Mouse (Mus musculus) cerebellum, adult 2 months (tissue): ENCODE measurements around the gene Spsb1. TPM values are rescaled to one million over a fixed set of nuclear protein-coding genes. Genes with fewer than 3 reads are reported as not detected.

Source experiments
- DNase-seq, 2 experiments: peaks; one replicate each; pipeline ENCODE4 v3.0.0; 2021
- H3K27ac ChIP-seq: fragments of 200-500 bp; 2 replicates; pipeline ENCODE4 v1.5.1; 2012; ENCODE audit warnings: low read length, control low read depth, inconsistent platforms; ENCODE audit not compliant: insufficient read depth
- H3K27me3 ChIP-seq: fragments of 200-500 bp; 2 replicates; pipeline ENCODE4 v1.6.1; 2012; ENCODE audit warnings: inconsistent platforms, mild to moderate bottlenecking, low read length, moderate library complexity; ENCODE audit not compliant: control insufficient read depth, insufficient read depth
- H3K4me1 ChIP-seq: fragments of 200-500 bp; 2 replicates; pipeline ENCODE4 v1.6.1; 2011; ENCODE audit warnings: low read length; ENCODE audit not compliant: control insufficient read depth, insufficient read depth
- H3K4me3 ChIP-seq: fragments of 200-500 bp; replicated peaks from 2 replicates; pipeline ENCODE3; 2011; ENCODE audit warnings: mild to moderate bottlenecking, low read depth, low read length, control low read depth; ENCODE audit not compliant: insufficient read depth
- CTCF ChIP-seq: fragments of 200-500 bp; IDR thresholded peaks from 2 replicates; pipeline ENCODE4 v1.5.1; 2011; ENCODE audit warnings: low read depth, mild to moderate bottlenecking, control low read depth, low read length, moderate library complexity, borderline replicate concordance; ENCODE audit not compliant: insufficient read depth
- POLR2A ChIP-seq: fragments of 200-500 bp; IDR thresholded peaks from 2 replicates; pipeline ENCODE4 v1.6.1; 2011; ENCODE audit warnings: low read length, control low read depth, borderline replicate concordance; ENCODE audit not compliant: insufficient read depth
- WGBS: fragments of 180-500 bp; shearing (Covaris S2); methylation state at CpG from one replicate; pipeline ENCODE4 v1.1.7; 2018; 5-methylcytosine and 5-hydroxymethylcytosine counted together
- polyA plus RNA-seq: library from polyadenylated mRNA; depleted of rRNA; stranded (reverse); fragments of >200 nt; gene quantifications from 2 replicates; pipeline ENCODE4 v1.2.3, GENCODE M21; 2012

Spsb1 gene
- polyA plus RNA-seq, 1 experiment: 25.3 TPM

- no peaks in the 10 kb centered on the region for H3K27me3 ChIP-seq
- H3K4me3 ChIP-seq: no peak overlapping the region
- 65% methylated on average over 18 of the region's 18 CpGs for WGBS
- H3K4me1 ChIP-seq: 0 out of 2 replicates have a peak, but pooled peaks cover 3% of the 10 kb centered on the region
- no peak for DNase-seq
- H3K27ac ChIP-seq: peak overlapping the region; percentile 7; the same call in 1 of the 2 replicates
- TF ChIP-seq CTCF (no peak), POLR2A (no peak)
Measured at GRCm38 (mm10) chr4:149886298-149887271, 68.3 kb downstream of the Spsb1 start.

- 20% methylated on average over 10 of the region's 10 CpGs for WGBS
- peak; percentile 28 to 49 for DNase-seq
- Histone ChIP-seq H3K4me3 (no peak overlapping the region), H3K4me1 (0 out of 2 replicates have a peak, but pooled peaks cover 3% of the 10 kb centered on the region), H3K27ac (peak overlapping the region; percentile 69; the same call in 1 of the 2 replicates), H3K27me3 (no peaks in the 10 kb centered on the region)
- TF ChIP-seq POLR2A (no peak), CTCF (no peak)
Measured at GRCm38 (mm10) chr4:149883990-149884389, 70.9 kb downstream of the Spsb1 start.

- Histone ChIP-seq H3K4me3 (no peak overlapping the region), H3K4me1 (peaks cover 6% of the 10 kb centered on the region; the same call in 1 of the 2 replicates), H3K27ac (peak overlapping the region; percentile 49; the same call in 1 of the 2 replicates), H3K27me3 (no peaks in the 10 kb centered on the region)
- WGBS: 82% methylated on average over 17 of the region's 17 CpGs
- TF ChIP-seq CTCF (no peak), POLR2A (no peak)
- DNase-seq: no peak
Measured at GRCm38 (mm10) chr4:149882139-149882916, 72.5 kb downstream of the Spsb1 start.

- 74% methylated on average over 5 of the region's 5 CpGs for WGBS
- no peak for DNase-seq
- TF ChIP-seq POLR2A (no peak), CTCF (no peak)
- no peaks in the 10 kb centered on the region for H3K27me3 ChIP-seq
- no peak overlapping the region for H3K27ac ChIP-seq
- peaks cover 19% of the 10 kb centered on the region for H3K4me1 ChIP-seq
- H3K4me3 ChIP-seq: no peak overlapping the region
Measured at GRCm38 (mm10) chr4:149880908-149881307, 73.9 kb downstream of the Spsb1 start.

- Histone ChIP-seq H3K4me3 (no peak overlapping the region), H3K4me1 (peaks cover 27% of the 10 kb centered on the region), H3K27me3 (no peaks in the 10 kb centered on the region), H3K27ac (no peak overlapping the region)
- WGBS: 97% methylated on average over 11 of the region's 11 CpGs
- no peak for DNase-seq
- TF ChIP-seq POLR2A (no peak), CTCF (no peak)
Measured at GRCm38 (mm10) chr4:149879980-149880379, 74.9 kb downstream of the Spsb1 start.

GRCm38 (mm10) chr4:149878021-149878449 lies 76.8 kb downstream of the Spsb1 start:
- DNase-seq: peak; percentile 30 to 31
- Histone ChIP-seq H3K27ac (no peak overlapping the region), H3K4me3 (no peak overlapping the region), H3K4me1 (peaks cover 25% of the 10 kb centered on the region), H3K27me3 (no peaks in the 10 kb centered on the region)
- TF ChIP-seq POLR2A: no peak
- TF ChIP-seq CTCF: no peak
- 56% methylated on average over 6 of the region's 6 CpGs for WGBS

GRCm38 (mm10) chr4:149877202-149877601 lies 77.6 kb downstream of the Spsb1 start:
- Histone ChIP-seq H3K4me1 (peaks cover 25% of the 10 kb centered on the region), H3K4me3 (no peak overlapping the region), H3K27ac (no peak overlapping the region), H3K27me3 (no peaks in the 10 kb centered on the region)
- TF ChIP-seq CTCF: no peak
- TF ChIP-seq POLR2A: no peak
- WGBS: 77% methylated on average over 3 of the region's 3 CpGs
- no peak for DNase-seq
